Mouse (Mus musculus): ENCODE results near the gene Srrm2. TPM values are rescaled to one million over a fixed set of nuclear protein-coding genes. Genes with fewer than 3 reads are reported as not detected.

Srrm2 gene
- polyA plus RNA-seq, 2 experiments = 406 to 654 TPM

- TF ChIP-seq POLR2A (IDR thresholded peaks at IDR 0.05; ENCODE audit: borderline replicate concordance, extremely low read depth, insufficient read depth, insufficient read length) = no peak
- Histone ChIP-seq H3K36me3 (ENCODE audit: control insufficient read depth, insufficient read depth, low read length) (no peaks in the 10 kb centered on the region), H3K9me3 (ENCODE audit: control insufficient read depth, low read length) (no peaks in the 10 kb centered on the region), H3K4me1 (ENCODE audit: control insufficient read depth, insufficient read depth, low read length) (no peaks in the 10 kb centered on the region), H3K4me2 (replicated peaks; ENCODE audit: low read depth, low read length, severe bottlenecking) (no peak overlapping the region), H3K27ac (replicated peaks; ENCODE audit: low read depth, low read length) (no peak overlapping the region), H3K4me3 (replicated peaks; ENCODE audit: low read length) (no peak overlapping the region), H3K9ac (ENCODE audit: low read depth, low read length, severe bottlenecking) (no peak overlapping the region), H3K27me3 (ENCODE audit: control insufficient read depth, insufficient read depth, low read length) (no peaks in the 10 kb centered on the region)
- no peak for DNase-seq (ENCODE audit: low spot score)
- WGBS = 82% methylated on average over 10 of the region's 10 CpGs
- no peak for ATAC-seq (ENCODE audit: low FRiP score, low read depth)
These were observed 14.1 kb upstream of the Srrm2 start for GRCm38 (mm10) chr17:23776216-23776615.

DNA sequence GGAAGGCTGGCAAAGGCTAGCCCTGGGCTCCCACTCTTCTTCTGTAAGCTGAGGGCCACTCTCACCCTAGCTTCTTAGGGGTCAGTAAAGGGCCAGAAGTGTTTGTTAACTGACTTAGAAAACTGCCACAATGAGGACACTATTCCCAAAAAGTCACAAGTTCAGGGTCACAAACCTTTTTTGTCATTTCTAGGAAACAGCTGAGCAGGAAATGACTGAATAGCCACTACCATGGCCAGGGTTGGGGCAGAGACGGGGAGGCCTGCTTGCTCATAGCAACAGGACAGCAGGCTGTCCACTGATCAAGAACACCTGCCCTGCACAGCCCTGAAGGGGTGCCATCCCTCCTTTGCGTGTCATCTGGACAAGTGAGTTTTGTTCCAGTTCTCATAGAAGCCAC, 13.2 kb upstream of the Srrm2 start:
- no peak for TF ChIP-seq POLR2A (IDR thresholded peaks at IDR 0.05; ENCODE audit: borderline replicate concordance, extremely low read depth, insufficient read depth, insufficient read length)
- Histone ChIP-seq H3K27me3 (ENCODE audit: control insufficient read depth, insufficient read depth, low read length) (no peaks in the 10 kb centered on the region), H3K9ac (ENCODE audit: low read depth, low read length, severe bottlenecking) (no peak overlapping the region), H3K4me2 (replicated peaks; ENCODE audit: low read depth, low read length, severe bottlenecking) (no peak overlapping the region), H3K27ac (replicated peaks; ENCODE audit: low read depth, low read length) (no peak overlapping the region), H3K36me3 (ENCODE audit: control insufficient read depth, insufficient read depth, low read length) (no peaks in the 10 kb centered on the region), H3K4me3 (replicated peaks; ENCODE audit: low read length) (no peak overlapping the region), H3K4me1 (ENCODE audit: control insufficient read depth, insufficient read depth, low read length) (no peaks in the 10 kb centered on the region), H3K9me3 (ENCODE audit: control insufficient read depth, low read length) (no peaks in the 10 kb centered on the region)
- ATAC-seq (ENCODE audit: low FRiP score, low read depth) (no peak), DNase-seq (ENCODE audit: low spot score) (no peak)
- 81% methylated on average over 2 of the region's 2 CpGs for WGBS

DNA sequence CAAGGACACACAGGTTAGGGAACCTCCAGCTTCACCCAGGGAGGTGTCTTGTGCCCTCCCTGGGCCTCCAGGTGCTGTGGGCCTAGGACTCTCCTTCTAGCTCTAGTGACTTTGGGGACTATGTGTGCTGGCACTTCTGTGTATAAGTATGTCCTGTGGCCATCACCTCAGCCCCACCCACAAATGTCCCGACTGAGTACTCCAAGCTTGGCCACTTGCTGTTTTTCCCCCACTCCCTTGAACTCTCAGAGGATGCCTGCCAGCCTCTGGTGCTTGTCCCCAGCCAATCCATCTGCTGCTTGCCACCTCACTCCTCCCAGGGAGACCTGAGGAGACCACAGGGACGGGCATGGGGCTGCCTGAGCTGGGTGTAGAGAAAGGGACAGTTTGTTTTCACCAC, 11.9 kb upstream of the Srrm2 start:
- ATAC-seq (ENCODE audit: low FRiP score, low read depth) (no peak), DNase-seq (ENCODE audit: low spot score) (no peak)
- 61% methylated on average over 2 of the region's 2 CpGs for WGBS
- no peak for TF ChIP-seq POLR2A (IDR thresholded peaks at IDR 0.05; ENCODE audit: borderline replicate concordance, extremely low read depth, insufficient read depth, insufficient read length)
- no peak overlapping the region for H3K9ac ChIP-seq (ENCODE audit: low read depth, low read length, severe bottlenecking)
- no peak overlapping the region for H3K4me2 ChIP-seq (replicated peaks; ENCODE audit: low read depth, low read length, severe bottlenecking)
- H3K4me3 ChIP-seq (replicated peaks; ENCODE audit: low read length) = no peak overlapping the region
- no peaks in the 10 kb centered on the region for H3K9me3 ChIP-seq (ENCODE audit: control insufficient read depth, low read length)
- H3K4me1 ChIP-seq (ENCODE audit: control insufficient read depth, insufficient read depth, low read length) = no peaks in the 10 kb centered on the region
- no peaks in the 10 kb centered on the region for H3K27me3 ChIP-seq (ENCODE audit: control insufficient read depth, insufficient read depth, low read length)
- H3K27ac ChIP-seq (replicated peaks; ENCODE audit: low read depth, low read length) = no peak overlapping the region
- no peaks in the 10 kb centered on the region for H3K36me3 ChIP-seq (ENCODE audit: control insufficient read depth, insufficient read depth, low read length)

GRCm38 (mm10) chr17:23783352-23783751, 7.0 kb upstream of the Srrm2 start:
- Histone ChIP-seq H3K9ac (ENCODE audit: low read depth, low read length, severe bottlenecking) (no peak overlapping the region), H3K4me1 (ENCODE audit: control insufficient read depth, insufficient read depth, low read length) (peaks cover 7% of the 10 kb centered on the region; the same call in 1 of the 2 replicates), H3K4me2 (replicated peaks; ENCODE audit: low read depth, low read length, severe bottlenecking) (no peak overlapping the region), H3K27ac (replicated peaks; ENCODE audit: low read depth, low read length) (no peak overlapping the region), H3K4me3 (replicated peaks; ENCODE audit: low read length) (no peak overlapping the region), H3K9me3 (ENCODE audit: control insufficient read depth, low read length) (no peaks in the 10 kb centered on the region), H3K36me3 (ENCODE audit: control insufficient read depth, insufficient read depth, low read length) (no peaks in the 10 kb centered on the region), H3K27me3 (ENCODE audit: control insufficient read depth, insufficient read depth, low read length) (no peaks in the 10 kb centered on the region)
- no peak for TF ChIP-seq POLR2A (IDR thresholded peaks at IDR 0.05; ENCODE audit: borderline replicate concordance, extremely low read depth, insufficient read depth, insufficient read length)
- no peak for ATAC-seq (ENCODE audit: low FRiP score, low read depth)
- DNase-seq (ENCODE audit: low spot score) = no peak

DNA sequence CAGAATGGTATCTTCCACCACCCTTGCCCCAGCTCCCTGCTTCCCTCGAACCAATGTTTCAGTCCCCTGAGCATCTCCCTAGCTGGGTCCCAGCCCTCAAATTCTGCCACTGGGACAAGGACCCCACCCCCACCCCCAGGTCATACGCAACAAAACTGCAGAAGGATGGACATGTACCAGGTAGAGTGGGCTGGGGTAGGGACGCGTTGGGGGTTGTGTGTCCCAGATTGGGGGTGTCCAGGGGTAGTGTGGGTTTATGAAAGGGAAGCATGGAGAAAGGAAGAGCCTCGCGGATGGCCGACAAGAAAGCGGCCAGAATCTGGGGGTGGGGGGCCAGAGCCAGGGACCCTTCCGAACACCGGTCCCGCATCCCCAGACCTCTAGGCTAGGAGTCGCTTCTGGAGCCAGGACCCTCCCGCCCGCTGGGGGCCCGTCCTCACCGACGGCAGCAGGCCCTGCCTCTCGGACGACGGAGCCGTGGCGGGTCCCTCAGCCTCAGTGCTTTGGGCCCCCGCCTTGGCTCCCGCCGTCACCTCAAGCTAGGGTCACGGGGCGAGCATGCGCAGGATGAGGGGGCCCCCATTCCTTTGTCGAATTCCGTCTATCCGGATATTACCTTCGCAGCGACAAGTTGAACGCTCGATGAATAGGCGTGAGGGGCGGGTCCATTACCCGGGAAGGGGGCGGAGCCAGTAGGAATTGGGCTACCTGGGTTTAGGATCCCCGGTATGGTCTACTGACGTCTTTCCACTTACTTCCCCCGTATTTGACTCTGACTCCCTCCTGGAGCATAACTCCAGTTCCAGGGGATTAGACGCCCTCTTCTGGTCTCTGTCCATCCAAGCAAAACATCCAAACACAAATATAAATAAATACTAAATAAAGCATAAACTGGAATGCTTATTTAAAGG, 4.5 kb upstream of the Srrm2 start, which contains the start of gene Flywch2:
Gene Flywch2 (minus strand): TSS at position 521 of the 911 bp plus-strand sequence.
- peak within 1 kb of the TSS; percentile 48 for H3K27ac ChIP-seq (replicated peaks; ENCODE audit: low read depth, low read length)
- no peaks in the 10 kb centered on the region for H3K27me3 ChIP-seq (ENCODE audit: control insufficient read depth, insufficient read depth, low read length)
- peak within 1 kb of the TSS; percentile 78 for H3K4me2 ChIP-seq (replicated peaks; ENCODE audit: low read depth, low read length, severe bottlenecking)
- ATAC-seq (ENCODE audit: low FRiP score, low read depth) (peak; percentile 86), DNase-seq (ENCODE audit: low spot score) (peak; percentile 86)
- no peak for TF ChIP-seq POLR2A (IDR thresholded peaks at IDR 0.05; ENCODE audit: borderline replicate concordance, extremely low read depth, insufficient read depth, insufficient read length)
- 3% methylated on average over 43 of the region's 43 CpGs for WGBS
- peak within 1 kb of the TSS; percentile 67 for H3K4me3 ChIP-seq (replicated peaks; ENCODE audit: low read length)
- no peaks in the 10 kb centered on the region for H3K36me3 ChIP-seq (ENCODE audit: control insufficient read depth, insufficient read depth, low read length)
- H3K9me3 ChIP-seq (ENCODE audit: control insufficient read depth, low read length) = no peaks in the 10 kb centered on the region
- peaks cover 15% of the 10 kb centered on the region for H3K4me1 ChIP-seq (ENCODE audit: control insufficient read depth, insufficient read depth, low read length)
- H3K9ac ChIP-seq (ENCODE audit: low read depth, low read length, severe bottlenecking) = peak within 1 kb of the TSS; percentile 75

All from limb, embryonic 14.5 days (tissue).